Mouse (Mus musculus): ENCODE measurements around the gene Gnb1.
"Not testable (repeated sequence)": the region's sequence is repeated elsewhere in the genome, so short reads cannot be mapped to it uniquely, and the experiment has no call there.

The Gnb1 gene

DNA sequence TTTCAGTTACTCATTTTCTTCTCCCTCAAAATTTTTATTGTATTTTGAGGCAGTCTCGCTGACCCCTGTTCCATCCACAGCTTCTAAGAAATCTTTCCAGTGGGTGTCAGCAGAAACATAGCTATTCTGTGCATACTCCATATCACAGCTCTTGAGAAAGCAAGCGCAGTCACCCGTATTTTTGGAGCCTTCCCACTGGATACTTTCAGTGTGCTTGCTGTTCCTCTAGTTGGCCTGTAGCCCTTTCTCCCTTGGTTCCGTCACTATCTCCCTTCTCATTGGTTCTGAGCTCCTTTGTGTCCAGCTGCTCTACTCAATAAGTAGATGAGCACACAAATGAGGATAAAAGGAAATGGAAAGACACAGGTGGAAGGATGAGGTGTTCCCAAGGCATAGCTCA is 59.9 kb downstream of the Gnb1 start:
- DNase-seq (ENCODE audit: low spot score in 2 of 2): no peak

DNA sequence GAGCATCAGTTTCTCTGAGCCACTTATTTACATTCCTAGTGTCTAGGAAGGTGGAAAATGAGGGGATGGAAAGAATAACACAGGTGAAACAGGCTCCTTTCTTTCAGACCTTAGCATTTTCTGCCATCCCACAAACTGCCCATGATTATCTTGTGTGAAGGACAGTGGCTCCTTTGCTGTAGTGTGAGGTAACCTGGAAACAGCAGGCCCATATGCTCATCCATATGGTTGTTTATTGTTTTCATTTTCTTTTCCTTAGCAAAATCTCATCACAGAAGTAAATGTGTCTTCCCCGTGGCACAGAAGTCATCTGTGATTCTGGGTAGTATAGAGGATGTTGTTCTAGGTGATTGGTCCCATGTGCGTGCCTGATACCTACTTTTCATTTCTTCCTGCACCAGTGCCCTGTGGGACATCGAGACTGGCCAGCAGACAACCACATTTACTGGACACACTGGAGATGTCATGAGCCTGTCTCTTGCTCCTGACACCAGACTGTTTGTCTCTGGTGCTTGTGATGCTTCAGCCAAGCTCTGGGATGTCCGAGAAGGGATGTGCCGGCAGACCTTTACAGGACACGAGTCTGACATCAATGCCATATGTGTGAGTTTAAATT is 61.9 kb downstream of the Gnb1 start:
- DNase-seq (ENCODE audit: low spot score in 2 of 2): no peak

DNA sequence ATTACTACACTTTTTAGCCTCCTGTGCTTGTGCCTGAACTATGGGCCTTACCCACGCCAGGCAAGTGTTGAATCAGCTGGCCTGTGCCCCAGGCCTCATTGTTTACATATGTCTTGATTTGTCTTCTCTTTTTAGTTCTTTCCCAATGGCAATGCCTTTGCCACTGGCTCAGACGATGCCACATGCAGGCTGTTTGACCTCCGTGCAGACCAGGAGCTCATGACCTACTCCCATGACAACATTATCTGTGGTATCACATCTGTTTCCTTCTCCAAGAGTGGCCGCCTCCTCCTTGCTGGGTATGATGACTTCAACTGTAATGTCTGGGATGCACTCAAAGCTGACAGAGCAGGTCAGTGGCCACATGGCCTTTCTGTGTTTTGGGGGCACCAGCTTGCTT is 63.7 kb downstream of the Gnb1 start:
- DNase-seq (ENCODE audit: low spot score in 2 of 2): no peak

DNA sequence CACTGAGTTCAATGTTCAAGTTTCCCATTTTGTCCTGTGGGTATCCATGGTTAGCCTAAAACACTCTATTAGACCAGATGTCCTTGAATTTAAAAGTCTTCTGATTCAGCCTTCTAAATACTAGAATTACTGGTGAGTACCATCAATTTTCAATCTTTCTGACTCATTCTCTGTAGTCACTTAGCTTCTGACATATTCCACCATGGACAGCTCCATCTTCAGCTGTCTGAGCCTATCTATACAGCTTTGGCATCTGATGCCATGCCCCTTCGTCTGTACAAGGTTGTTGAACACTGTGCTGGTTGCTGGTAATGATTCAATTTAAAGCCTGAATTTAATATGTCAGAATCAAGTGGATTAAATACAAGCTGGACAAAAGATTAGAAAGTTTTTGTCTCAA is 64.3 kb downstream of the Gnb1 start:
- no peak for DNase-seq (ENCODE audit: low spot score in 2 of 2)

- no peak for DNase-seq (ENCODE audit: low spot score in 2 of 2)
Measured at GRCm38 (mm10) chr4:155559454-155559853, 68.3 kb downstream of the Gnb1 start.

- no peak for DNase-seq (ENCODE audit: low spot score in 2 of 2)
Measured at GRCm38 (mm10) chr4:155560932-155561331, 69.8 kb downstream of the Gnb1 start.

- DNase-seq (ENCODE audit: low spot score in 2 of 2): no peak
Measured at GRCm38 (mm10) chr4:155561661-155562442, 70.7 kb downstream of the Gnb1 start, which contains the start of gene Nadk. TSS of gene Nadk (plus strand) at chr4:155562378.

DNA sequence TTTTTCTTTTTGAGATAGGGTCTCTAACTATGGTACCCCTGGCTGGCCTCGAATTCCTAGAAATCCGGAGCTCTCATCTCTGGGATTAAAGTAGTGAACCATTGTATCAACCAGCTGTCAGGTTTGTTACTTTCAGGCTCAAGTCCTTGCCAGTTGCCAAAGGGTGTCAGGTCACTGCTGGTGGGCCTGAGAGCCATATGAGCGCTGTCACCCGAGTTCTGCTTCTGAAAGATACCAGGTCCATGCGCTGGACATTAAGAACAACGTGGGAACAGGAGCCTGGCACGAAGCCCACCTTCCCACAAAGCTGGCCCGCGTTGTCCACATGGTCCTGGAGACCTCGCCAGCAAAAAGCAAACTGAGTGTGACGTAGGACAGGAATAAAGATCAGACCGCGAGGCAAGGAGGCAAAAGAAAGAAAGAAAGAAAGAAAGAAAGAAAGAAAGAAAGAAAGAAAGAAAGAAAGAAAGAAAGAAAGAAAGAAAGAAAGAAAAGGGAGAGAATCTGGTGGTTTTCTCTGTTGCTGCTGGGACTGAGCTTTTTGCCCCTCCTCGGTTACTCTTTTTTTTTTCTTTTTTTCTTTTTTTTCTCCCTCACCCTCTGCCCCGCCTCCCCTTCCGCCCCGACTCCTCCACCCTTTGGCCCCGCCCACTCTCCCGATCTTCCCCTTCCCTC is 71.7 kb downstream of the Gnb1 start:
- peak; percentile 35 to 44 for DNase-seq (ENCODE audit: low spot score in 2 of 2)

DNA sequence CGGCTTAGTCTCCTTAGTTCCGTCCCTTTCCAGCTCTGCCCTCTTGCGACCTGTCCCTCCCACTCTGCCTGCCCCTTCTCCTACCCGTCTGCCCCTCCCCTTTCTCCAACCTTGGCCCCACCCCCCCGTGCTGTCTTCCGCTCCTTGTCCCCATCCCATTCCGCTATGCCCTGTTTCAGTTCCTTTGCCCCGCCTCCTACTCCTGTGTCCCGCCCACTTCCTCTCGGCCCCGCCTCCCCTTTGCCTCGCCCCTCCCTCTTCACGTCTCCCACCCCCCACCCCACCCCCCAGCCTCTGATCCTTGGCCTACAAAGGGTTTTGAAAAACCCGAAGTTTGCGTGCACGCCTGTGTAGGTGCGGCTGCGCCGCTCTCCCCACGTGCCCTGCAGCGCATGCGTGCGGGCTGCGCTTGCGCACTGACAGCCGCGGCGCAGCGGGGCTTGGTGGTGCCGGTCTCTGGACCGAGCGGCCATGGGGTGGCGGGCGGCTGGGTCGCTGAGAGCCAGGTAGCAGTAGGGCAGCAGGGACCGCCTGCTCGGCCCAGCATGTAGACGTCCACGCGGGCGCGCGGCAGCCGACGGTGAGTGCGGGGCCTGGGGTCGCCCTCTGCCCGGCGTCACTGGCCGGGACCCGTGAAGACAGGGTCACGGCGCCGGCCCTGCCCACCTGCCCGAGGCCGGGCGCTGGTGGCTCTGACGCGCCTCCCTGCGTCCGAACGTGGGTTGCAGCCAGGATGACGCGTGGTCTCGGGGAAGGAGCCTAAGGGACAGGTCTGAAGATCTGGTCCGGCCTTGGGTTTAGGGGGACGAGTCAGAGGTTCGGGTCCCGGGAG is 72.5 kb downstream of the Gnb1 start:
- peak; percentile 90 to 94 for DNase-seq (ENCODE audit: low spot score in 2 of 2)

DNA sequence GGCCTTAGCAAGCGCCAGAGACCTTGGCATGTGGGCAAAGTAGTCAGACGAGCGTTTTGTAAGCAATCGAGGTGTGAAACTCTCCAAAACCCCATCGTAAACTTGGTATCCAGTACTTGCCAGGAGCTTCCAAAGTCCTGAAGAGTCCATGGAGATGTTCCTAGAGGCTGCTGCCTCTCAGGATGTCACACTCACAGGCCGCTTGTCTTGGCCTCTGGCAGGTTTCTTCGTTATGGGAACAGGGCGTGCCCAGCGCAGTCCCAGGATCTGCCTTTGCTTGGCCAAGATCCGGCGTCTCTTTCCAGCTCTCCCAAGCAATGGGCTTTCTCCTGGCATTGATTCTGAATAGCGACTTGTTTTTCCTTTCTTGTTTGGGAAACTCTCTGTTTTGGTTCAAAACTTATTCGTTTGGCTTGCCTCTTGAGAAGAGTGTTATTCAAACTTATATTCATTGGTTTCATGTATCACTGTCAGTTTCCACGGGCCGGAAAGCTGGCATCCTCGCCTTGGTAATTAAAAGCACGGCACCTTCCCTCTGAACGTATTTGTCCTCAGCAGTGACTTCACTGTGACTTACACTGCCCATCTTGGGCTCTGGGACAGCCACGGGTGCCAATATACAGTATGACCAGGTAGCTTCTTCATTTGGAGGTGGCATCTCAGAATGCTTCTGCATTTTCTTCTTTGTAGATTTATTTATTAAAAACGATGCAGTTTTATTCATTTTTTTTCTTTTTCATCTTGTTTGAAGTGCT is 73.3 kb downstream of the Gnb1 start:
- DNase-seq (ENCODE audit: low spot score in 2 of 2): no peak

GRCm38 (mm10) chr4:155566555-155566954 is 75.4 kb downstream of the Gnb1 start:
- no peak for DNase-seq (ENCODE audit: low spot score in 2 of 2)

- no peak for DNase-seq (ENCODE audit: low spot score in 2 of 2)
Measured at GRCm38 (mm10) chr4:155568170-155568569, 77.0 kb downstream of the Gnb1 start.

- DNase-seq (ENCODE audit: low spot score in 2 of 2): no peak
Measured at GRCm38 (mm10) chr4:155568632-155569370, 77.6 kb downstream of the Gnb1 start.

- DNase-seq (ENCODE audit: low spot score in 2 of 2): no peak
Measured at GRCm38 (mm10) chr4:155569818-155570217, 78.7 kb downstream of the Gnb1 start.

DNA sequence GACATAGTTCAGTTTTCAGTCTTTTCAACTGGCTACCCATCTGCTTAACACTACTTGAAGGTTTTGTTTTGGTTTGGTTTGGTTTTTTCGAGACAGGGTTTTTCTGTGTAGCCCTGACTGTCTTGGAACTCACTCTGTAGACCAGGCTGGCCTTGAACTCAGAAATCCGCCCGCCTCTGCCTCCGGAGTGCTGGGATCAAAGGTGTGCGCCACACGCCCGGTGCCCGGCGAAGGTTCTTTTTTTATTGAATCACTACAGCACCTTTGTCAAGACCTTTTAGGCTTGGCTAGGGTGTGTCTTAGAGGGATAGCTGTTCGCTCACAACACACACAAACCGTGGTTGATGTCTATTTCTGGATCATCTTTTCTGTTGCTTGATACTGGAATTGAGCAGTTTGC is 79.2 kb downstream of the Gnb1 start:
- DNase-seq (ENCODE audit: low spot score in 2 of 2): not testable (repeated sequence)

- DNase-seq (ENCODE audit: low spot score in 2 of 2): no peak
Measured at GRCm38 (mm10) chr4:155571442-155571841, 80.3 kb downstream of the Gnb1 start.

GRCm38 (mm10) chr4:155573155-155573554 is 82.0 kb downstream of the Gnb1 start:
- DNase-seq (ENCODE audit: low spot score in 2 of 2): no peak

DNA sequence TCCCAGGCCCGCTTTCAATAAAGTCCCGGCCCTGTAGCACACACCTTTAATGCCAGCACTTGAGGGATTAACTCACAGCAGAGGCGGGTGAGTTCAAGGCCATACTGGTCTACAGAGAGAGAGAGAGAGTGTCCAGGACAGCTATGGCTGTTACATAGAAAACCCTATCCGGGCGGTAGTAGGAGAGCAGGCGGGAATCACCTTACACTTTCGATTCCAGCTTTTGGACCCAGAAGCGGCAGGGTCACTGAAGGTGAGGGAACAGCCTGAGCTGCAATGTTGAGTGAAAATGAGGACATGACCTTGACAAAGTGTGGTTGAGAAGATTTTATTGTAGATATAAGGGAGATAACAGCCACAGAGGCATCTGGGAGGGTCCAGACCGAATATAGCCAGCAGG is 82.7 kb downstream of the Gnb1 start:
- DNase-seq (ENCODE audit: low spot score in 2 of 2): no peak

GRCm38 (mm10) chr4:155574931-155575330 is 83.8 kb downstream of the Gnb1 start:
- no peak for DNase-seq (ENCODE audit: low spot score in 2 of 2)

DNA sequence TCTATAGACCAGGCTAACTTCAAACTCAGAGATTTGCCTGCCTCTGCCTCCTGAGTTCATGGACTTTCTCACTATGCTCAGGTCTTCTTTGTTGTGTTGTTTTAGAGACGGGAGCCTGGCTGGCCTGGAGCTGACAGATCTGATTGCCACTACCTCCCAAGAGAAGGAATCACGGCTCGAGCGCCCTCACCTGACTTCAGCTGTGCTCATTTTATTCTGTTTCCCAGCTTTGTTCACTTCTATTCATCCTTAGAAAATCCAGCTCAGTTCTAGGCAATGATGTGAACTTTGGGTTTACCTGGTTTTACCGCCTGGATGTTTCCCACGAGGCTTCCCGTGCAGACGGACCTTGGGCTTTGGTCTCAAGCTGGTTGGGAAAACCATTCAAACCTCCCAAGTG is 84.4 kb downstream of the Gnb1 start:
- no peak for DNase-seq (ENCODE audit: low spot score in 2 of 2)

GRCm38 (mm10) chr4:155577132-155577531 is 86.0 kb downstream of the Gnb1 start:
- no peak for DNase-seq (ENCODE audit: low spot score in 2 of 2)
